Comparison of ENCODE assay signal across 16 mouse cellular contexts in genomic region chr7:30920217-30920616, GRCm38 (mm10). TPM values are rescaled to one million over a fixed set of nuclear protein-coding genes. Genes with fewer than 3 reads are reported as not detected.
A peak's percentile ranks its signal among the peaks of the same experiment; 100 is the strongest.
DNase-seq lines count a peak whose midpoint lies in the region; ATAC-seq lines count a peak whose summit lies in the region.
"Had no signal": no experiment of that assay in that cellular context is flagged by ENCODE, and none has a peak within 500 bp of the region (broad histone marks: within the 10 kb centered on the region; RNA-seq: fewer than 3 reads in every experiment).

No protein-coding gene starts in this region.

- DNase-seq in CD4-positive, CD25-positive, alpha-beta regulatory T cell, adult 2 months (ENCODE audit: low read depth, low spot score) = peak; percentile 39
- DNase-seq in thymus, postnatal 25 days = peak; percentile 22
- DNase-seq in thymus, postnatal 10 days (ENCODE audit: low spot score in 2 of 2) = no peak
- peak; percentile 67 for DNase-seq in liver
- DNase-seq in thymus, postnatal 4 days = peak; percentile 63
- DNase-seq in embryo, embryonic 10.5 days (ENCODE audit: low spot score) = no peak
- DNase-seq in cerebellum, postnatal 25 days = no peak
- DNase-seq: cerebellum, postnatal 36 days; heart, adult 2 months; heart, postnatal 4 days; layer of hippocampus, postnatal 36 days had no signal

- no peak for ATAC-seq in CD4-positive, CD25-positive, alpha-beta regulatory T cell, adult 4 months

RNA-seq across cellular contexts. Expression of gene Hamp2, which starts 4.3 kb away (rescaled TPM):
- not detected for polyA plus RNA-seq in CD4-positive, CD25-positive, alpha-beta regulatory T cell, adult 4 months (2017; shearing (Covaris generic))
- polyA plus RNA-seq: kidney, embryonic 15.5 days; limb, embryonic 12.5 days; macrophage had no signal

RNA-seq across cellular contexts. Expression of gene Mag, which starts 5.5 kb away (rescaled TPM):
- polyA plus RNA-seq in CD4-positive, CD25-positive, alpha-beta regulatory T cell, adult 4 months (2017; shearing (Covaris generic)) = not detected

RNA-seq across cellular contexts. Expression of gene Hamp, which starts 23.6 kb away (rescaled TPM):
- polyA plus RNA-seq in CD4-positive, CD25-positive, alpha-beta regulatory T cell, adult 4 months (2017; shearing (Covaris generic)) = not detected
- polyA plus RNA-seq: kidney, embryonic 15.5 days; limb, embryonic 12.5 days; macrophage; testis, adult 2 months had no signal

RNA-seq across cellular contexts. Expression of gene Usf2, which starts 36.4 kb away (rescaled TPM):
- polyA plus RNA-seq in CD4-positive, CD25-positive, alpha-beta regulatory T cell, adult 4 months (2017; shearing (Covaris generic)) = 10 to 100 TPM; 11.0 to 16.0 TPM

RNA-seq across cellular contexts. Expression of gene Cd22, which starts 40.1 kb away (rescaled TPM):
- 10 to 100 TPM in 1 of 2 experiments, 1 to 10 TPM in 1; 4.2 to 20.3 TPM for polyA plus RNA-seq in CD4-positive, CD25-positive, alpha-beta regulatory T cell, adult 4 months (2017; shearing (Covaris generic))

Comparison
In these comparisons a context has a peak if more than half of its experiments do, and no peak if none do; other contexts are left out.
1. DNase-seq: peak in CD4-positive, CD25-positive, alpha-beta regulatory T cell, adult 2 months (single experiment), thymus, postnatal 25 days (single experiment), liver (single experiment) and thymus, postnatal 4 days (single experiment); none in thymus, postnatal 10 days (0 of 2), embryo, embryonic 10.5 days (single experiment) and cerebellum, postnatal 25 days (0 of 2).